Mouse (Mus musculus) E14TG2a.4 (cell line): Measurements from ENCODE around the gene Pqlc2.

Source experiments
- H3K27me3 ChIP-seq: 2 replicates; pipeline ENCODE4 v1.6.1; 2014; ENCODE audit warnings: low read length, control low read depth; ENCODE audit not compliant: insufficient read depth
- H3K36me3 ChIP-seq: 2 replicates; pipeline ENCODE4 v1.6.1; 2014; ENCODE audit warnings: low read length, control low read depth; ENCODE audit not compliant: insufficient read depth
- H3K4me1 ChIP-seq: replicated peaks from 2 replicates; pipeline ENCODE4 v1.6.1; 2014; ENCODE audit warnings: low read depth, low read length, control low read depth
- H3K4me3 ChIP-seq: replicated peaks from 2 replicates; pipeline ENCODE4 v1.5.1; 2014; ENCODE audit warnings: mild to moderate bottlenecking, low read length
- H3K9me3 ChIP-seq: 2 replicates; pipeline ENCODE4 v1.6.1; 2014; ENCODE audit warnings: low read length, control low read depth
- CTCF ChIP-seq: conservative IDR thresholded peaks from 2 replicates; pipeline ENCODE4 v1.5.1; 2014; ENCODE audit warnings: low read length
- NANOG ChIP-seq: IDR thresholded peaks from 2 replicates; pipeline ENCODE4 v1.6.1; 2014; ENCODE audit warnings: borderline replicate concordance, low read length, mixed read lengths
- POU5F1 ChIP-seq: IDR thresholded peaks from 2 replicates; pipeline ENCODE4 v1.6.1; 2014; ENCODE audit warnings: low read length, borderline replicate concordance

The Pqlc2 gene

GRCm38 (mm10) chr4:139281791-139282345 lies 28.6 kb downstream of the Pqlc2 start:
- Histone ChIP-seq H3K4me3 (no peak overlapping the region), H3K9me3 (no peaks in the 10 kb centered on the region), H3K4me1 (peaks cover 28% of the 10 kb centered on the region), H3K36me3 (peaks cover 97% of the 10 kb centered on the region), H3K27me3 (no peaks in the 10 kb centered on the region)
- no peak for TF ChIP-seq NANOG
- TF ChIP-seq CTCF, result no peak

DNA sequence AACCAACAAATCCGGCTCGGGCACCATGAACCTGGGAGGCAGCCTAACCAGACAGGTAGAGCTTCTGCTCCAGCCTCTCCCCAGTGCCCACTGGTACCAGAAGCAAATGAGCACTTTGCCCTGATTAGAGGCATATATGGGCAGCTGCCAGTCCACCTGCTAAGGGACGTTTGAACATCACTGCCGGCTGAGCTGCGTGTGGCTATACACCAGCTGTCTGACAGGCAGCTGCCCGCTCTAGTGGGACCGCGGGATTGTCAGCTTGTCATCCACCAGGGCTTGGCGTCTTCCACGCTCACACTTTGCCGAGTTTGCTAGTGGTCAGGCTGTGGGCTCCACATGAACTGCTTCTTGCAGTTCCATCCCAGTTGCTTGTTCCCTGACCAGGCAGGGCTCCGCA lies 30.0 kb downstream of the Pqlc2 start:
- Histone ChIP-seq H3K4me1 (peaks cover 20% of the 10 kb centered on the region), H3K36me3 (peaks cover 97% of the 10 kb centered on the region), H3K27me3 (no peaks in the 10 kb centered on the region), H3K4me3 (no peak overlapping the region), H3K9me3 (no peaks in the 10 kb centered on the region)
- TF ChIP-seq NANOG (no peak), CTCF (no peak), POU5F1 (no peak)

GRCm38 (mm10) chr4:139276411-139276810 lies 34.1 kb downstream of the Pqlc2 start:
- no peak overlapping the region for H3K4me3 ChIP-seq
- H3K36me3 ChIP-seq, result peaks cover 98% of the 10 kb centered on the region
- H3K27me3 ChIP-seq, result no peaks in the 10 kb centered on the region
- H3K9me3 ChIP-seq, result no peaks in the 10 kb centered on the region
- H3K4me1 ChIP-seq, result peaks cover 14% of the 10 kb centered on the region
- TF ChIP-seq CTCF (no peak), POU5F1 (no peak), NANOG (no peak)

- H3K9me3 ChIP-seq, result no peaks in the 10 kb centered on the region
- H3K4me3 ChIP-seq, result no peak overlapping the region
- H3K36me3 ChIP-seq, result peaks cover 96% of the 10 kb centered on the region
- peaks cover 16% of the 10 kb centered on the region for H3K4me1 ChIP-seq
- H3K27me3 ChIP-seq, result no peaks in the 10 kb centered on the region
- TF ChIP-seq POU5F1, result no peak
- TF ChIP-seq NANOG, result no peak
- no peak for TF ChIP-seq CTCF
Observed at GRCm38 (mm10) chr4:139274573-139274972, 35.9 kb downstream of the Pqlc2 start.

DNA sequence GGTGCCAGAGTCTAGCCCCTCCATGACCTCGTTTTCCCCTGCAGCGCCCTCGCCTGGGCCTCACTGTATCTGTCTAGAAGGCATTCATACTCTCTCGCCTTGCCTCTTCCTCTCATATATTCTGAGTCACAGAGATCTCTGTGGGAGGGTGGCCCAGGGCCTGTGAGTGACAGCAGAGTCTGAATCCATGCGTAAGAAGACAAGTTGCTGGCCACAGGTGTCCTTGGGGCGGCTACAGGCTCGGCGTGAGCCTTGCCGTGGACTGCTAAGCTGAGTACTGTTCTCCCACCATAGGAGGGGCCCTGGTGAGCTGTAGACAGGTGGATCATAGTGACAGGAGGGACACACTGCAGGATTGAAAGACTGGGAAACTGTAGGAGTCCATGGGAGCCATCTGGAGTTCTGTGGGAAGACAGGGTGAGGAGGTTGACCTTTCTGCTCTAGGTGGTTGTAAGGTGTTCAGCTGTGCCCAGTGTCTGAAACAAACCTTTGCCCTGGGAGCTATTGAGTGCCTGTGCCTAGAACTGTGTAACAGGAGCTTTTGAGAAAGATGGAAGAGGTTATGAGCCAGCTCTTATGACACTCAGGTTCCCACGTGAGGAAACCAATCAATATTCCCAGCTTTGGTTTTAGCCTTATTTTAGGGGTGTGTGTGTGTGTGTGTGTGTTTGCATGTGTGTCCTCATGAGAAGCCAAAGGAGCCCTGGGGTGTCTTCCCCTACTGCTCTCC lies 37.4 kb downstream of the Pqlc2 start:
- H3K9me3 ChIP-seq, result no peaks in the 10 kb centered on the region
- no peaks in the 10 kb centered on the region for H3K27me3 ChIP-seq
- peaks cover 96% of the 10 kb centered on the region for H3K36me3 ChIP-seq
- TF ChIP-seq POU5F1 (no peak), NANOG (no peak), CTCF (no peak)
- peaks cover 21% of the 10 kb centered on the region for H3K4me1 ChIP-seq
- H3K4me3 ChIP-seq, result no peak overlapping the region

DNA sequence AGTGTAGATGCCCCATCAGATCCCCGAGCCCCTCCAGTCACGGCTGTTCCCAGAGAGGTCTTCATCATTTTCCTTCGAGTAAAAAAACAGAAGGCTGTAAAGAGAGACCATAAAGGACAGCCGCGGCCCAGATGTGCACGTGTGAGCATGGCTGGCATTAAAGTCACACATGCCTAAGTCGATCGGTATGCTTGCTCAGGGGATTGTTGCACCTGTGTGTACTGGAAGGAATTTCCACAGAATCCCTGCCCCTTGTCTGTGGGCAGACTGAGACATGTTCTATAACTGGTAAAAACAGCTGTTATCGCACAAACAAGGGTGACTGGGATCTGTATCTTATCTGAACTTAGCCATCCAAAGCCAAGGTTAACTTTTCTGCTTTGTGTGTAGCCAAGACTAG lies 38.9 kb downstream of the Pqlc2 start:
- TF ChIP-seq CTCF (no peak), NANOG (no peak), POU5F1 (no peak)
- Histone ChIP-seq H3K4me1 (peaks cover 19% of the 10 kb centered on the region), H3K27me3 (no peaks in the 10 kb centered on the region), H3K36me3 (peaks cover 98% of the 10 kb centered on the region), H3K9me3 (no peaks in the 10 kb centered on the region), H3K4me3 (no peak overlapping the region)

DNA sequence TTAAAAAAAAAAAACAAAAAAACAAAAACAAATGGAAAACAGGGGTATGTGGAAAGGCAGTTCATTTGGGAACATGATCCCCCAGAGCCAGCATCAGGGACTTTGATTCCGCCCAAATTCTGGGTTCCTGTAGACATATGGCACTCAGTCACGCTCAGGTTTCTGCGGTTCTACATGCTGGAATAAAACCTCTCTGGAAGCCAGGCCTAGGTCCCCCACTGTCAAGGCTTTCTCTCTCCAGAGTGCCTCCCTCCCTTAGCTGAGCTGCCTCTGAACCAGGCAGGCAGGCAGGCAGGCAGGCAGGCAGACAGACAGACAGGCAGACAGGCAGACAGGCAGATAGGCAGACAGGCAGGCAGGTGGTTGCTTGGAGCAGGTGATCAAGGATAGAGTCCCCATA lies 40.3 kb downstream of the Pqlc2 start:
- no peak for TF ChIP-seq POU5F1
- TF ChIP-seq CTCF, result no peak
- TF ChIP-seq NANOG, result no peak
- Histone ChIP-seq H3K27me3 (no peaks in the 10 kb centered on the region), H3K4me1 (peaks cover 32% of the 10 kb centered on the region), H3K4me3 (no peak overlapping the region), H3K9me3 (no peaks in the 10 kb centered on the region), H3K36me3 (peaks cover 98% of the 10 kb centered on the region)

- Histone ChIP-seq H3K9me3 (no peaks in the 10 kb centered on the region), H3K27me3 (no peaks in the 10 kb centered on the region), H3K36me3 (peaks cover 98% of the 10 kb centered on the region), H3K4me3 (no peak overlapping the region), H3K4me1 (peaks cover 34% of the 10 kb centered on the region)
- TF ChIP-seq POU5F1 (no peak), CTCF (no peak), NANOG (no peak)
Observed at GRCm38 (mm10) chr4:139268242-139268641, 42.3 kb downstream of the Pqlc2 start.
